Mouse (Mus musculus): ENCODE measurements around the gene Cbx4.

Gene Cbx4

DNA sequence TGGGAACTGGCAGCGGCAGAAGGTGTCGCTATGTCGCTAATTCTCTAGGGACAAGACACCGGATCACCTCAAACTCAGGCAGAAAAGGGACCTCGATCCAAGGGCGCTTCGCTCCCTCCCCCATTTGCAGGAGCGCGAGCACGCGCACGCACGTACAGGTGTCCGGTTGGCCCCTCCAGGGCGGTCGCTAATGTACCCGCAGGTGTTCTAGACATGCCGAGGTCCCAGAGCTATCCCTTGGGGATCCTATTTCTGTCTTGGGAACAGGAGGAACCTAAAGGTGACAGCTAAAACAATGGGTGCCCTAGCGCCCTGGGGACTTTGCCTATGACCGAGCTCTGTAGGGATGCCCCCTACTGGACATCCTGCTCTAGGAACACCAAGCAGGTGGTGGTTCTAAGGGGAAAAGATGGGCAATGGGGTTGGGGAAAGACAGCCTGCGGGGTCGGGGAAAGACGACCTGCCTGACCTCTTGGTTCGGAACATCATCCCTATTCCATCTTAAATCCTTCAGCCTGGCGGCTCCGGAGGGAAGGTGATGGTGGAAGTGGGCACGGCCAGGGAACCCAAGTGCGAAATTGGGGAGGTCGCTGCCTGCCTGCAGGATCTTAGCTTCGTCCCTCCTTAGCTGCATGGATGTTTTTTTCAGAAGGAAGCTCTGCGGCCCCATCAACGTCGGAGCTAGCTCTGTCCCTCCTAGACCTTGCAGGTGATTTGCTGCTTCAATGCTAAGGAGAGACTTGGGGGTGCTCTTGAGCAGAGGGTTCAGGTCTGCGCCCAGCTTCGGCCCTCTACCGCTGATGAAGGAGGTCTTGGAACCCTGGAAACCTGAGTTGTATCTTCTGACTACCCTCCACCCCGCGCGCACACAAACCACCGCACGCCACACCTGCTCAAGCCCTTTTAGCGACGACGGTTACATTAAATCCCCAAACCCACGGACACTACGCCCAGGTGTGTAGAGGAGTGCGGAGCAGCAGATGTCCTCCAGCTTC is 31.4 kb downstream of the Cbx4 start:
- DNase-seq, result no peak

GRCm38 (mm10) chr11:119053738-119054350 is 32.2 kb downstream of the Cbx4 start:
- no peak for DNase-seq

DNA sequence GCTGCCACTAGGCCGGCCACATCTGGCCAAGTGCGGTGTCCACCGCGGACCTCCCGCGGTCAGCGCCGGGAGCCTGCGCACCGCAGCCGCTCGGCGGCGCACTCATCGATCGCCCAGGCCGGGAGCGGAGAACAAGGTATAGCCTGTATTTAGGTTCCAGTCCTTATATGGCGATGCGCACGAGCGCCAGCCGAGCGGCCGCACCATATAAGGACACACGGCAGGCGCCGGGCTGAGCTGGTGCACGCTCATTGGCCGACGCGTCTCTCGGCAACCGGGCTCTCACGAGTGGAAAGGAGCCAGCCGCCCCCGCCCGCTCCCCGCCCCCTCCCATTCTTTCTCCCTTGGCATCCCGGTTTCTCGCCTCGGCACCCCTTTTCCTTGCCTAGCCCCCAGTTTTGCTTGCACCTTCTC is 32.8 kb downstream of the Cbx4 start:
- DNase-seq, result no peak

DNA sequence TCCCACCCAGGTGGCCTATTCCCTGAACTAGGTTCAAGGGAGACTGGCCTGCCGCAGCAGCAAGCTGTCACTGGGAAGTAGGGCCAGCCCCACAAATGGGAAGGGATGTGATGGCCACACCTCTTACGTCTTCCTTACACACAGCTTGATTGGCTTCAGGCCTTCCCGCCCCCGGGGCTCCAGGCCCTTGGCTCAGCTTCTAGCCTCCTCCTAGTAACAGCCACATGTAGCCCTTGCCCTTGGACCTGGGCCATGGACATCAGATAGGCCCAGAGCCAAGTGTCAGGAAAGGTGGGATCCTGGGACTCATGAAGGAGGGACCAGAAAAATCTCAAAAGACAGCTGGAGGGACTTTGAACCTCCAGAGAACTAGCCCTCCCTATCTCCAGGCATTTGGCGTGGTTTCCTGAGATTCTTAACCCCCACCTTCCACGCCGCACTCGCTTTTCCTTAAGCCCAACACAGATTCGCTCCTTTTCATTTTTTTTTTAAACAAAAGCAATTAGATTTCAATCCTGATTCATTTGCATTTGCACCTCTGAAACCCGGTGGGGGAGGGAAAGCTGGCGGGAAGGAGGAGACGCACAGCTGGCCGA is 33.3 kb downstream of the Cbx4 start:
- no peak for DNase-seq

DNA sequence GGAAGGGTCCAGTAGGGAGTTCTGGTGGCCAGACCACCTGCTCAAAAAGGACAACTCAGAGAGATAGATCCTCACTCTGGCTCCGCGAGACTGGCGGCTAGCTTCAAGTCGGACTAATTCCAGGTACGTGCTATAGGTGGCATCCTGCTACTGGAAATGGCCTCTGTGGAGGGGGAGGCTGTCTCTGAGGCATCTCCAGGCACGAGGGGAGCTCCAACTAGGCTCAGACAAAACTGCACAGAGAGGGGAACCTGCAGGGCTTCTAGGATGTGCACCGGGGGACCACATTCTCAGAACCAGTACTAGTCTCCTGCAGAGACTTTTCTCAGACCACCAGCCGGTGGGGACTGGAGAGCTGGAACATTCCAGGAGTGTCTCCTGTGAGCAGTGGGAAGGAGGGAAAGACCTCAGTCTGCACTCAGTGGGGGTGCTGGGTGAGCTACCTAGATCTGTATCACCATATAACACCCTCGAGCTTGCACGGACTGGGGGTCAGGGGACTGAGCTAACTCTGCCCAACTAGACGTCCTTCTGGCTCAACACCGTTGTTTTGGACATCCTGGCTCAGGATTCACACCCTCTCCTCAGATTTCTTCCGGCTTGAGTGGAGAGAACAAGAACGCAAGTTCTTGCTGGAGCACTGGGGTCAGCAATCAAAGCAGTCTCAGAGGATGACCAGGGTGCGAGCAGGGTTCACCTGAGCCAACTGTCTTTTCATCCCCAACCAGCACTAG is 33.9 kb downstream of the Cbx4 start:
- no peak for DNase-seq

DNA sequence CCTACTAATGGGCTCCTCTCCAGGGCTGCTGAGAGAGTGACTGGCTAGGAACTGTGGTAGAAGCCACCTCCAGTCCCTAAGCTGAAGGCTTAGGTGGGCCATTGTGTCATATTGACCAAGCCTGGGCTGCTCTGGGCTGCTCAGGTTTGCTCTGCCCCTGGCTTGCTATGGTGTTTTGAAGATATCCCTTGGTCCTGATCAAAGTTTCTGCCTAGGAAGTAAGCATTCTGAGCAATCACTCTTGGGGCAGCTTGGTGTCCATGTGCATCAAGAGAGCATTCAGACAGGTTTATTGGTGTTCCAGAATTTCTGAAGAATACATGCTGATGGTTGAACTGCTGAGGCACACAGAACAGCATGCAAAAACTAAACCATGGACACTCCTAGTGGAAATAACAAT is 34.6 kb downstream of the Cbx4 start:
- no peak for DNase-seq

- DNase-seq, result no peak
Measured at GRCm38 (mm10) chr11:119050361-119050760, 35.7 kb downstream of the Cbx4 start.

DNA sequence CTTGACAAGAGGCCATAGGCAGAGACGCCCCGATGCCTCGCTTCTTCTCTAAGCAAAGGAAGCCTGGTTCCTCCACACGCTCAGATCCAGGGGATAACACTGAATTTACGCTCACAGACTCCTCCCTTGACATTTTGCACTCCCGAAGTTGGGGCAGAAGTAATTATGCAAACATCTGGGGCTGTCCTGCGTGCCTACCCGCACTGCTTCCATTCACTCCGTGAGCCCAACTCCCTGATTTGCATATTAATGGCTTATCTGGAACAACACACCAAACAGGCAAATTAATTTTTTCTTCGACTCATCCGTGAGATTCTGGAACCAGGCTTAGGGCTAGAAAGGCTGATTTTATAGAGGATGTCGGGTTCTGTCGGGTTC is 37.9 kb downstream of the Cbx4 start:
- DNase-seq, result no peak

DNA sequence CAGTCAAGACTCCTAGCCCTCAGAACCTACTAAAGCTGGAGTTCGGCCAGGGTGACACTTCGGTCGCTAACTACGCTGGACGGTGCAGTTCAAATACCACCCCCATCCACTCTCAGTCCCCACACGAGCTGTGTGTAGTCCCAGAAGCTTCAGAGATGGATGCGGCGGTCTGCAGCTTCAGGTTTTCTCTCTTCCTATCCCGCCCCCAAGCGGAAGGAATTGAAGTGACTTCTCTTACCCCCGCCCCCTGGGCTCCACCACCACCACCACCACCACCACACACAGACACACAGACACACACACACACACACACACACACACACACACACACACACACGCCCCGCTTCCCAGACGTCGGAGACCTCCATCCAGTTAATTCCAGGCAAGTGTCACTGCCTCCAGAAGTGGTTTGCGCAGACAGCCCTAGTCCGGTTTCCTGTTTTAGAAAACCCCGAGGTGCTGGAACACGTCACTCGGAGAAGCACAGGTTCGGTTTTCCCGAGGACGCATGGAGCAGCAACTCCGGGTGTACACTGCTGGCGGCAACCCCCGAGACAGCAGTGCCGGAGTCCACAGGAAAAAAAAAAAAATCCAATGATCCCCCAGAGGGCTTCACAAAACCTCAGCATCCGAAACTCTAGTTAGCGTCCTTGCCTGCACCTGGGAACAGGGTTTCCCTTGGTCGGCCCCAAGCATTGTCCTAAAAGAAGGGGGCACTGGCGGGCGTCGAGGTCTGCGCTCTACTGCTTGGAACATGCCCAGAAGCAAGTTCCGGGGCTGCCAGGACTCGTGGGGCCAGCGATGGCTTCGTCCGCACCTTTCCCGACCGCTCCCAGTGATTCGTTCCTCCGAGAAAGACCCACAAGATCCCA is 38.5 kb downstream of the Cbx4 start:
- DNase-seq, result no peak

DNA sequence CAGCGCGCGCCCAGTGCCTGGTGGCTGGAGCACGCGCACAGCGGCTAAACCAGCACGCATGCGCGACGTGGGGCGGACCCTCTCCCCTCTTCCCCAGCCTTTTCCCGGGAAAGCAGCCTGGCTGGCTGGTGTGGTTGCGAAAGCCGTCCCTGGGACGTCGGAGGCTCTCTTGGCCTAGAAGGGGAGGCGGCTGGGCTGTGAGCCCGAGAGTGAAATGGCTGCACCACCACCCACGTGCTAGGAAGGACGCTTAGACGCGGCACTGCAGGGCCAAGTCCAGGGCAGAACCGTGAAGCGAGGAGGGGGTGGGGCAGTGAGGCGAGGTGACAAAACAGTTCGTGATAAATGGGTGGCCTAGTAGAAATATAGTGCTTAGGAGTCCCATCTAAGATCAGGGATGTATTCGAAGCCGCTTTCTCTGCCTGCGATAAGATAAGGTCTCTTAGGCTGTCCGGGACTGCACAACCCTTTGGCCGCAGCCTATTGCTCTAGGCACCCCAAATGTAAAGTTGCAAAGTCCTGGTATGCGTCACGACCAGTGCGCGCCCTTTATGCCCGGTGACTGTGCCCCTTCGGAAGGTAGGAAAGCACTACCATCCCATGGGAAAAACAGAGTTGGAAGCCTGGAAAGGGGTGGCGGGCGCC is 39.3 kb downstream of the Cbx4 start:
- no peak for DNase-seq

- no peak for DNase-seq
Measured at GRCm38 (mm10) chr11:119044551-119045337, 41.3 kb downstream of the Cbx4 start.

GRCm38 (mm10) chr11:119043761-119044550 is 42.1 kb downstream of the Cbx4 start:
- DNase-seq, result no peak

- DNase-seq, result no peak
Measured at GRCm38 (mm10) chr11:119043273-119043540, 42.8 kb downstream of the Cbx4 start.

DNA sequence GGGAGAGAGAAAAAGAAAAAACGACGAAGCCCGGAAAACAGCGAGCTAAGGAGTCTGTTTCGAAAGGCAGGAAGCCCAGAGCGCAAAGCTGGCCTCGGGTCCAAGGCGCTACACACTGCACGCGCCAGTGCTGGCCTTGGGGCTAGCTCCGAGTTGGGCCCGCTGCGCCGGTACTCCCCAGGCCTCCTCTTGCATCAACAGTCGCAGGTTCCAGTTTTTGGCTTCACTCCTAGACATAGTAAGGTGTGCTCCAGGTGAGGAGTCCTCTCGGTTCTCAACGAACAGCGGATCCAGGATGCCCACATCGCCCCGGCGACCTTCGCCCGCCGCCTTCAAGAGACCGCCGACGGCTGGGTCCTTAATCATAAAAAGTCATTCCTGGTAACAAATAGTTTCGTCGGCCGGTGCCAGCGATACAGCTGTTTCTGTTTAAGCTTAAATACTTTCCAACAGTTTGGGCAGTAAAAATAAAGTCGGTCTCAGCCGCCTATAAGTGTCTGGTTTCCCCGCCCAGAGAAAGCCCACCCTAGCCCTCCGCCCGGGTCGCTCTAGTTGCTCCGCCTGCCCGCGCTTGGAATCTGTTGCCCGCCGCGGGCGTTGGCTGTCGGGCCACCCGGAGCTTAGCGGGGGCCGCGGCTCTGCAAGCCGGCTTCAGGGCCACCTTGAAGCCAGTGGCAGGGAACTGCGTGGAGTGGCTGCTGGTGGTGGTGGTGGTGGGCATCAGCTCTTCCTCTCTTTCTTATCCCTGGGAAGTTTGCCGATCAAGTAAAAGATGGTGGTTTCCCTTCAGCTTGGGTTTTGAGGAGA is 43.4 kb downstream of the Cbx4 start:
- no peak for DNase-seq

- DNase-seq, result no peak
Measured at GRCm38 (mm10) chr11:119041750-119042465, 44.1 kb downstream of the Cbx4 start.

- DNase-seq, result no peak
Measured at GRCm38 (mm10) chr11:119041325-119041716, 44.7 kb downstream of the Cbx4 start.

GRCm38 (mm10) chr11:119040600-119041324 is 45.3 kb downstream of the Cbx4 start, which contains the start of gene Cbx8:
Cbx8 (minus strand) TSS chr11:119040969.
- DNase-seq, result peak; percentile 100
